Mouse (Mus musculus): ENCODE data around the gene Mapk3. TPM values are rescaled to one million over a fixed set of nuclear protein-coding genes. Genes with fewer than 3 reads are reported as not detected.

Gene Mapk3
- total and polyA plus RNA-seq, 3 experiments = 22.4 to 48.5 (median 25.3) TPM

Other genes with a start within 250 kb of the Mapk3 start
Only the 20 nearest of the 26 such genes appear.
- 20.7 and 21.9 TPM in 2 replicates for gene Cln3, start 173.8 kb upstream of the Mapk3 start, total RNA-seq (2012; rRNA removed)
- gene Cln3, start 173.8 kb upstream of the Mapk3 start, total RNA-seq (2014; rRNA removed) = 19.1 and 19.2 TPM in 2 replicates
- 46.2 and 47.2 TPM in 2 replicates for gene Cln3, start 173.8 kb upstream of the Mapk3 start, polyA plus RNA-seq (2012; ENCODE audit: insufficient read length, low read depth)
- gene Il27, start 164.7 kb upstream of the Mapk3 start, total RNA-seq (2012; rRNA removed) = not detected in 2 replicates
- not detected in 2 replicates for gene Il27, start 164.7 kb upstream of the Mapk3 start, total RNA-seq (2014; rRNA removed)
- gene Il27, start 164.7 kb upstream of the Mapk3 start, polyA plus RNA-seq (2012; ENCODE audit: insufficient read length, low read depth) = 0.31 TPM in 1 of 2 replicates, not detected in the other
- 4.9 and 13.9 TPM in 2 replicates for gene Nupr1, start 128.7 kb upstream of the Mapk3 start, total RNA-seq (2012; rRNA removed)
- 5.5 and 6.4 TPM in 2 replicates for gene Nupr1, start 128.7 kb upstream of the Mapk3 start, total RNA-seq (2014; rRNA removed)
- gene Nupr1, start 128.7 kb upstream of the Mapk3 start, polyA plus RNA-seq (2012; ENCODE audit: insufficient read length, low read depth) = 12.5 and 13.5 TPM in 2 replicates
- gene Sgf29, start 110.3 kb upstream of the Mapk3 start, total RNA-seq (2012; rRNA removed) = 45.9 and 55.6 TPM in 2 replicates
- gene Sgf29, start 110.3 kb upstream of the Mapk3 start, total RNA-seq (2014; rRNA removed) = 20.5 and 31.7 TPM in 2 replicates
- gene Sgf29, start 110.3 kb upstream of the Mapk3 start, polyA plus RNA-seq (2012; ENCODE audit: insufficient read length, low read depth) = 70.0 and 71.7 TPM in 2 replicates
- gene Sult1a1, start 83.2 kb upstream of the Mapk3 start, total RNA-seq (2012; rRNA removed) = 0.17 and 0.34 TPM in 2 replicates
- 0.80 and 0.87 TPM in 2 replicates for gene Sult1a1, start 83.2 kb upstream of the Mapk3 start, total RNA-seq (2014; rRNA removed)
- gene Sult1a1, start 83.2 kb upstream of the Mapk3 start, polyA plus RNA-seq (2012; ENCODE audit: insufficient read length, low read depth) = 0.87 and 1.4 TPM in 2 replicates
- 136 and 155 TPM in 2 replicates for gene Bola2, start 64.2 kb upstream of the Mapk3 start, total RNA-seq (2012; rRNA removed)
- 60.4 and 72.8 TPM in 2 replicates for gene Bola2, start 64.2 kb upstream of the Mapk3 start, total RNA-seq (2014; rRNA removed)
- 341 and 353 TPM in 2 replicates for gene Bola2, start 64.2 kb upstream of the Mapk3 start, polyA plus RNA-seq (2012; ENCODE audit: insufficient read length, low read depth)
- 5.0 and 5.6 TPM in 2 replicates for gene Slx1b, start 63.8 kb upstream of the Mapk3 start, total RNA-seq (2012; rRNA removed)
- gene Slx1b, start 63.8 kb upstream of the Mapk3 start, total RNA-seq (2014; rRNA removed) = 4.4 and 4.7 TPM in 2 replicates
- 5.6 and 8.3 TPM in 2 replicates for gene Slx1b, start 63.8 kb upstream of the Mapk3 start, polyA plus RNA-seq (2012; ENCODE audit: insufficient read length, low read depth)
- 287 and 312 TPM in 2 replicates for gene Coro1a, start 51.8 kb upstream of the Mapk3 start, total RNA-seq (2012; rRNA removed)
- gene Coro1a, start 51.8 kb upstream of the Mapk3 start, total RNA-seq (2014; rRNA removed) = 349 and 371 TPM in 2 replicates
- 203 and 228 TPM in 2 replicates for gene Coro1a, start 51.8 kb upstream of the Mapk3 start, polyA plus RNA-seq (2012; ENCODE audit: insufficient read length, low read depth)
- 1.0 and 1.5 TPM in 2 replicates for gene Gdpd3, start 6.7 kb downstream of the Mapk3 start, total RNA-seq (2012; rRNA removed)
- 0.63 and 1.3 TPM in 2 replicates for gene Gdpd3, start 6.7 kb downstream of the Mapk3 start, total RNA-seq (2014; rRNA removed)
- 1.6 and 2.2 TPM in 2 replicates for gene Gdpd3, start 6.7 kb downstream of the Mapk3 start, polyA plus RNA-seq (2012; ENCODE audit: insufficient read length, low read depth)
- 13.9 and 38.9 TPM in 2 replicates for gene Ypel3, start 17.4 kb downstream of the Mapk3 start, total RNA-seq (2012; rRNA removed)
- 26.0 and 33.9 TPM in 2 replicates for gene Ypel3, start 17.4 kb downstream of the Mapk3 start, total RNA-seq (2014; rRNA removed)
- gene Ypel3, start 17.4 kb downstream of the Mapk3 start, polyA plus RNA-seq (2012; ENCODE audit: insufficient read length, low read depth) = 40.5 and 44.0 TPM in 2 replicates
- gene Tbx6, start 21.9 kb downstream of the Mapk3 start, total RNA-seq (2012; rRNA removed) = 15.2 and 15.8 TPM in 2 replicates
- gene Tbx6, start 21.9 kb downstream of the Mapk3 start, total RNA-seq (2014; rRNA removed) = 12.3 and 12.8 TPM in 2 replicates
- gene Tbx6, start 21.9 kb downstream of the Mapk3 start, polyA plus RNA-seq (2012; ENCODE audit: insufficient read length, low read depth) = 29.2 and 31.5 TPM in 2 replicates
- gene Ppp4c, start 32.9 kb downstream of the Mapk3 start, total RNA-seq (2012; rRNA removed) = 201 and 213 TPM in 2 replicates
- gene Ppp4c, start 32.9 kb downstream of the Mapk3 start, total RNA-seq (2014; rRNA removed) = 175 and 195 TPM in 2 replicates
- 161 and 168 TPM in 2 replicates for gene Ppp4c, start 32.9 kb downstream of the Mapk3 start, polyA plus RNA-seq (2012; ENCODE audit: insufficient read length, low read depth)
- 0.30 TPM in 1 of 2 replicates, not detected in the other for gene Fam57b, start 38.1 kb downstream of the Mapk3 start, total RNA-seq (2012; rRNA removed)
- gene Fam57b, start 38.1 kb downstream of the Mapk3 start, total RNA-seq (2014; rRNA removed) = not detected in 2 replicates
- not detected in 2 replicates for gene Fam57b, start 38.1 kb downstream of the Mapk3 start, polyA plus RNA-seq (2012; ENCODE audit: insufficient read length, low read depth)
- gene 4930451I11Rik, start 72.0 kb downstream of the Mapk3 start, total RNA-seq (2012; rRNA removed) = not detected in 2 replicates
- not detected in 2 replicates for gene 4930451I11Rik, start 72.0 kb downstream of the Mapk3 start, total RNA-seq (2014; rRNA removed)
- gene 4930451I11Rik, start 72.0 kb downstream of the Mapk3 start, polyA plus RNA-seq (2012; ENCODE audit: insufficient read length, low read depth) = not detected in 2 replicates
- 1.9 and 3.4 TPM in 2 replicates for gene Doc2a, start 87.8 kb downstream of the Mapk3 start, total RNA-seq (2012; rRNA removed)
- not detected in 2 replicates for gene Doc2a, start 87.8 kb downstream of the Mapk3 start, total RNA-seq (2014; rRNA removed)
- not detected in 2 replicates for gene Doc2a, start 87.8 kb downstream of the Mapk3 start, polyA plus RNA-seq (2012; ENCODE audit: insufficient read length, low read depth)
- 70.9 and 103 TPM in 2 replicates for gene Hirip3, start 102.4 kb downstream of the Mapk3 start, total RNA-seq (2012; rRNA removed)
- 42.4 and 44.7 TPM in 2 replicates for gene Hirip3, start 102.4 kb downstream of the Mapk3 start, total RNA-seq (2014; rRNA removed)
- 190 and 267 TPM in 2 replicates for gene Hirip3, start 102.4 kb downstream of the Mapk3 start, polyA plus RNA-seq (2012; ENCODE audit: insufficient read length, low read depth)
- gene Ino80e, start 102.8 kb downstream of the Mapk3 start, total RNA-seq (2012; rRNA removed) = 73.9 and 109 TPM in 2 replicates
- 73.6 and 78.4 TPM in 2 replicates for gene Ino80e, start 102.8 kb downstream of the Mapk3 start, total RNA-seq (2014; rRNA removed)
- gene Ino80e, start 102.8 kb downstream of the Mapk3 start, polyA plus RNA-seq (2012; ENCODE audit: insufficient read length, low read depth) = 216 and 243 TPM in 2 replicates
- 28.5 and 29.0 TPM in 2 replicates for gene Taok2, start 125.1 kb downstream of the Mapk3 start, total RNA-seq (2012; rRNA removed)
- gene Taok2, start 125.1 kb downstream of the Mapk3 start, total RNA-seq (2014; rRNA removed) = 13.6 and 15.3 TPM in 2 replicates
- gene Taok2, start 125.1 kb downstream of the Mapk3 start, polyA plus RNA-seq (2012; ENCODE audit: insufficient read length, low read depth) = 32.2 and 33.0 TPM in 2 replicates
- gene Tmem219, start 163.3 kb downstream of the Mapk3 start, total RNA-seq (2012; rRNA removed) = 39.7 and 43.2 TPM in 2 replicates
- gene Tmem219, start 163.3 kb downstream of the Mapk3 start, total RNA-seq (2014; rRNA removed) = 31.3 and 33.4 TPM in 2 replicates
- 37.4 and 39.3 TPM in 2 replicates for gene Tmem219, start 163.3 kb downstream of the Mapk3 start, polyA plus RNA-seq (2012; ENCODE audit: insufficient read length, low read depth)
- 35.0 and 37.5 TPM in 2 replicates for gene Kctd13, start 169.3 kb downstream of the Mapk3 start, total RNA-seq (2012; rRNA removed)
- 16.4 and 19.0 TPM in 2 replicates for gene Kctd13, start 169.3 kb downstream of the Mapk3 start, total RNA-seq (2014; rRNA removed)
- gene Kctd13, start 169.3 kb downstream of the Mapk3 start, polyA plus RNA-seq (2012; ENCODE audit: insufficient read length, low read depth) = 35.2 and 40.4 TPM in 2 replicates